Mouse (Mus musculus) intestine, embryonic 14.5 days (tissue): ENCODE data around the gene Mamld1. TPM values are rescaled to one million over a fixed set of nuclear protein-coding genes. Genes with fewer than 3 reads are reported as not detected.

Experiments
- ATAC-seq: fragments of 200-750 bp; cut with Nextera tagmentation; replicated peaks from 2 replicates; pipeline ENCODE4 v1.8.0; 2017; ENCODE audit warnings: low read depth, moderate number of reproducible peaks, moderate TSS enrichment, moderate library complexity; ENCODE audit not compliant: low FRiP score, low TSS enrichment
- DNase-seq: peaks from one replicate; pipeline ENCODE4 v3.0.0-alpha.2; 2018; ENCODE audit warnings: low spot score
- H3K27ac ChIP-seq: fragments of 300-500 bp; sonication (generic); 2 replicates; pipeline ENCODE4 v1.5.1; 2014; ENCODE audit warnings: low read depth, mild to moderate bottlenecking, control low read depth
- H3K27me3 ChIP-seq: fragments of 300-500 bp; sonication (generic); replicated peaks from 2 replicates; pipeline ENCODE4 v1.6.1; 2014; ENCODE audit warnings: low read length, control low read depth; ENCODE audit not compliant: control insufficient read depth, insufficient read depth
- H3K36me3 ChIP-seq: fragments of 300-500 bp; sonication (generic); 2 replicates; pipeline ENCODE4 v1.6.1; 2014; ENCODE audit warnings: low read length, control low read depth; ENCODE audit not compliant: control insufficient read depth, insufficient read depth
- H3K4me1 ChIP-seq: fragments of 300-500 bp; sonication (generic); replicated peaks from 2 replicates; pipeline ENCODE4 v1.6.1; 2014; ENCODE audit warnings: low read length, control low read depth, mixed read lengths; ENCODE audit not compliant: control insufficient read depth, insufficient read depth
- H3K4me2 ChIP-seq: fragments of 300-500 bp; sonication (generic); 2 replicates; pipeline ENCODE4 v1.6.1; 2014; ENCODE audit warnings: low read length
- H3K4me3 ChIP-seq: fragments of 300-500 bp; sonication (generic); 2 replicates; pipeline ENCODE4 v1.5.1; 2014; ENCODE audit warnings: low read depth, low read length, control low read depth, mixed read lengths
- H3K9ac ChIP-seq: fragments of 300-500 bp; sonication (generic); 2 replicates; pipeline ENCODE4 v1.6.1; 2014; ENCODE audit warnings: mild to moderate bottlenecking, low read length
- H3K9me3 ChIP-seq: fragments of 300-500 bp; sonication (generic); 2 replicates; pipeline ENCODE4 v1.6.1; 2016; ENCODE audit warnings: low read length, control low read depth; ENCODE audit not compliant: control insufficient read depth
- WGBS: fragments of 180-500 bp; shearing (Covaris S2); extraction: QIAGEN DNeasy Blood & Tissue Kit; methylation state at CpG from one replicate; pipeline ENCODE4 v1.1.7; 2014; 5-methylcytosine and 5-hydroxymethylcytosine counted together
- polyA plus RNA-seq: library from polyadenylated mRNA; unstranded; fragments of >200 nt; fragmentation: Nextera tagmentation; extraction: Ambion mirVana; gene quantifications from 2 replicates; pipeline ENCODE4 v1.2.1, GENCODE M21; 2014

Mamld1 gene
- polyA plus RNA-seq, 1 experiment from 2014 or later: 2.8 TPM

- no peaks in the 10 kb centered on the region for H3K4me1 ChIP-seq
- no peaks in the 10 kb centered on the region for H3K36me3 ChIP-seq
- ATAC-seq (no peak), DNase-seq (no peak)
- no peak overlapping the region for H3K27ac ChIP-seq
- H3K9me3 ChIP-seq: no peaks in the 10 kb centered on the region
- no peak overlapping the region for H3K4me2 ChIP-seq
- no peak overlapping the region for H3K9ac ChIP-seq
- H3K4me3 ChIP-seq: no peak overlapping the region
- peaks cover 42% of the 10 kb centered on the region for H3K27me3 ChIP-seq
- WGBS: 58% methylated on average over 5 of the region's 5 CpGs
Measured at GRCm38 (mm10) chrX:71053246-71053645, 3.2 kb downstream of the Mamld1 start.

GRCm38 (mm10) chrX:71056968-71057367, 6.9 kb downstream of the Mamld1 start:
- no peak overlapping the region for H3K27ac ChIP-seq
- no peak overlapping the region for H3K4me3 ChIP-seq
- H3K9ac ChIP-seq: no peak overlapping the region
- H3K4me1 ChIP-seq: no peaks in the 10 kb centered on the region
- peaks cover 15% of the 10 kb centered on the region for H3K27me3 ChIP-seq
- 83% methylated on average over 2 of the region's 2 CpGs for WGBS
- no peak overlapping the region for H3K4me2 ChIP-seq
- ATAC-seq (no peak), DNase-seq (no peak)
- no peaks in the 10 kb centered on the region for H3K9me3 ChIP-seq
- no peaks in the 10 kb centered on the region for H3K36me3 ChIP-seq

DNA sequence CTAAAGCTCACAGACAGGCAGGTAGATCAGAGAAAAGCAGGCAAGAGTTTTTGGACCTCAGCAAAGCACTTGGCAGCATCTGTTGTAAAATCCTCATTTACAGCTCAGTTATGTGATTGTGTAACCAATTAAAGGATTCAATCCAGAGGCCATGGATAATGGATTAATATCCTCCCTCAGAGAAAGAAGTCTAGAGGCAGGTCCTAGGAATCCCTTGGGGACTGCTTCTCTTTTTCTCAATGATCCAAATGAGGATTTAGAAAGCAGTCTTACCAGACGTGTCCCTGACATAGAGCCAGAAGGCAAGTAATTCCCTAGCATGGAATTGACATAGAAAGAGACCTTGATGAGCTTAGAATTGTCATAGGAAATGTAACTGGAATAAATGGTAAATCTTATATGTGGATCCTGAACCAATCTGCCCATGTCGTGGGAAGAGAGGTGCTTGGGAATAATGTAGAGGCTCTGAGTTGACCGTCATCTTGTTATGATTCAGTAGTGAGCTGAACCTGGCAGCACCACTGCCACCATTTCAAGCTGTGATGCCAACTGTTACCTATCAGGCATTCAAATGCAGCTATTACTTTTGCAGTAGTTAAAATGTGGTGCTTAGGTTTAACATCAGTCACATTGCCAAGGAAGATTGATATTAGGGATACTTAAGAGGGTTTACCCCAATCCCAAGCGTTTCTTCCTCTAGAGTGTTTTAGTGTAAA, 35.2 kb downstream of the Mamld1 start:
- ATAC-seq (no peak), DNase-seq (no peak)
- 72% methylated on average over 4 of the region's 4 CpGs for WGBS
- H3K36me3 ChIP-seq: no peaks in the 10 kb centered on the region
- no peaks in the 10 kb centered on the region for H3K9me3 ChIP-seq
- no peak overlapping the region for H3K27ac ChIP-seq
- H3K4me2 ChIP-seq: no peak overlapping the region
- no peak overlapping the region for H3K9ac ChIP-seq
- no peaks in the 10 kb centered on the region for H3K4me1 ChIP-seq
- no peak overlapping the region for H3K4me3 ChIP-seq
- no peaks in the 10 kb centered on the region for H3K27me3 ChIP-seq

- Histone ChIP-seq H3K4me2 (no peak overlapping the region), H3K9ac (no peak overlapping the region), H3K4me1 (no peaks in the 10 kb centered on the region), H3K4me3 (no peak overlapping the region), H3K36me3 (no peaks in the 10 kb centered on the region), H3K27ac (no peak overlapping the region), H3K9me3 (no peaks in the 10 kb centered on the region), H3K27me3 (no peaks in the 10 kb centered on the region)
- DNase-seq: no peak
- 72% methylated on average over 4 of the region's 4 CpGs for WGBS
- no peak for ATAC-seq
Measured at GRCm38 (mm10) chrX:71087370-71088079, 37.5 kb downstream of the Mamld1 start.

DNA sequence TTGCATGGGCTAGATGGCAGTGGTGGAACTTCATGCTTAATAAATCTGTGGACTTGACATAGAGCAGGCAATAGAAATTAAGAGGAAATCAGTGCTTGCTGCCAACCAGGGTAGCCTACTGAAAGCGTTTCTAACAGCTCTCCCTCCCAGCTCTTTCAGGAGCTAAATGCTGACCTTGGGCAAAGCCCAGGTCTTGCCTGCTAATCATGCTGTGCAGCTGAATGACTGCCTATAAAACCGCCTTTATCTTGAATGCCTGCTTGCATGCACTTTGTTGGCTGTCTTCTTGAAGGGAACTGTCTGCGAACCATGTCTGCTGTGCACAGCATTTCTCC, 38.0 kb downstream of the Mamld1 start:
- Histone ChIP-seq H3K27ac (no peak overlapping the region), H3K9me3 (no peaks in the 10 kb centered on the region), H3K27me3 (no peaks in the 10 kb centered on the region), H3K36me3 (no peaks in the 10 kb centered on the region), H3K4me2 (no peak overlapping the region), H3K4me1 (no peaks in the 10 kb centered on the region), H3K9ac (no peak overlapping the region), H3K4me3 (no peak overlapping the region)
- DNase-seq: no peak
- WGBS: 63% methylated on average over 3 of the region's 3 CpGs
- no peak for ATAC-seq

DNA sequence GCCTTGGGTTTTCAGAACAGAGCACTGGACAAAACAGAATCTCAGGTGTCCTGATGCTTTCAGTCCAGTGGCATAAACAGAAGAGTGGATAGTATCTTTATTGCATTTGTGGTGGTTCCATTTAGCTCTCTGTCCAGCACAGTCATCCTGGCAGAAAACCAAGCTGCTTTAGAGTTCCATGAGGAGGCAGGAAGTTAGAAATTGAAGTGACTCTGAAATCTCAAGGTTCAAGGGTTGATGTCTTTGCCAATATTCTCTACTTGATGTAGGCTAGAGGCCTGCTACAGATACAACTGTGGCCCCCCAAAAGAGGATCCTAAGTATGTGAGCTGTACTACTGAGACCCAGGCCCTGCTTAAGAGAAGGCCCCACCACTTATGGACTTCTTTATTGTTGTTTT, 55.8 kb downstream of the Mamld1 start:
- Histone ChIP-seq H3K4me3 (no peak overlapping the region), H3K27me3 (no peaks in the 10 kb centered on the region), H3K27ac (no peak overlapping the region), H3K9ac (no peak overlapping the region), H3K36me3 (no peaks in the 10 kb centered on the region), H3K9me3 (no peaks in the 10 kb centered on the region), H3K4me1 (no peaks in the 10 kb centered on the region), H3K4me2 (no peak overlapping the region)
- DNase-seq: no peak
- ATAC-seq: no peak

GRCm38 (mm10) chrX:71106392-71106791, 56.3 kb downstream of the Mamld1 start:
- no peak for DNase-seq
- no peak overlapping the region for H3K4me3 ChIP-seq
- H3K9me3 ChIP-seq: no peaks in the 10 kb centered on the region
- H3K27me3 ChIP-seq: no peaks in the 10 kb centered on the region
- H3K4me2 ChIP-seq: no peak overlapping the region
- H3K36me3 ChIP-seq: no peaks in the 10 kb centered on the region
- WGBS: 62% methylated on average over 4 of the region's 4 CpGs
- ATAC-seq: no peak
- H3K27ac ChIP-seq: no peak overlapping the region
- no peak overlapping the region for H3K9ac ChIP-seq
- no peaks in the 10 kb centered on the region for H3K4me1 ChIP-seq

DNA sequence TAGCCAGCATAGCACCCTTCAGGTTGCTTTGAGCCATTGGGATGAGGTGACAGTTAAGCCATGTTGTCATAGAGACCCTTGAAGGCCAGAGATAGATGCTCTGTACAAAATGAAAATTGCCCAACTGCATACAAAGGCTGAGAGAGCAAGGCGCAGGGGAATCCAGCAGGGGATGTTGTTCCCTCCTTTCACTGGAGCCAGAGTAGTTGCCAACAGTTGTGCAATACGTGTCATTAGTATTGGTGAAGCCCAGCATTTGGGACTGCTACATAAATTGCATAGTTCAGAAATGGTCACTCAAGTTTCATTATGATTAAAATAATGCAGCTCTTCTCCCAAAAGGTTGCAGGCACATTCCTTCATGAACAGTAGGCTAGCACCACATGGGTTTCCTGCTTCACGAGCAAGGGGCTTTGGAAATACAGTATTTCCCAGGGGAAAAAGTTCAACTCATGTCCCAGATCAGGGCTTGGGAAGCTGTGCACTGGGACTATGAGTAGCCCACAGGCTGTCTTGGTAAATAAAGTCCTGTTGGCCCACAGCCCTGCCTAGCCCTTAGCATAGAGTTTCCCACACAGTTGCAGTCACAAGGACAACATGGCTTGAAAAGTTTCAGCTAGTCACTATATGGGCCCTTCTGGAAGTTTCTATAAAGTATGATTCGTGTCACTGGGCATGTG, 58.1 kb downstream of the Mamld1 start:
- H3K27ac ChIP-seq: no peak overlapping the region
- no peaks in the 10 kb centered on the region for H3K27me3 ChIP-seq
- H3K4me3 ChIP-seq: no peak overlapping the region
- DNase-seq (no peak), ATAC-seq (no peak)
- no peaks in the 10 kb centered on the region for H3K4me1 ChIP-seq
- no peaks in the 10 kb centered on the region for H3K36me3 ChIP-seq
- WGBS: 84% methylated on average over 4 of the region's 4 CpGs
- no peak overlapping the region for H3K4me2 ChIP-seq
- no peak overlapping the region for H3K9ac ChIP-seq
- no peaks in the 10 kb centered on the region for H3K9me3 ChIP-seq
